Mouse (Mus musculus) cerebellum, postnatal 4 days (tissue): ENCODE measurements around the gene Ccng2.

Experiments used
- DNase-seq, 2 experiments: peaks; one replicate each; pipeline ENCODE4 v3.0.0; 2022; ENCODE audit warnings: low spot score in 2 of 2, mixed read lengths in 1 of 2

The Ccng2 gene

DNA sequence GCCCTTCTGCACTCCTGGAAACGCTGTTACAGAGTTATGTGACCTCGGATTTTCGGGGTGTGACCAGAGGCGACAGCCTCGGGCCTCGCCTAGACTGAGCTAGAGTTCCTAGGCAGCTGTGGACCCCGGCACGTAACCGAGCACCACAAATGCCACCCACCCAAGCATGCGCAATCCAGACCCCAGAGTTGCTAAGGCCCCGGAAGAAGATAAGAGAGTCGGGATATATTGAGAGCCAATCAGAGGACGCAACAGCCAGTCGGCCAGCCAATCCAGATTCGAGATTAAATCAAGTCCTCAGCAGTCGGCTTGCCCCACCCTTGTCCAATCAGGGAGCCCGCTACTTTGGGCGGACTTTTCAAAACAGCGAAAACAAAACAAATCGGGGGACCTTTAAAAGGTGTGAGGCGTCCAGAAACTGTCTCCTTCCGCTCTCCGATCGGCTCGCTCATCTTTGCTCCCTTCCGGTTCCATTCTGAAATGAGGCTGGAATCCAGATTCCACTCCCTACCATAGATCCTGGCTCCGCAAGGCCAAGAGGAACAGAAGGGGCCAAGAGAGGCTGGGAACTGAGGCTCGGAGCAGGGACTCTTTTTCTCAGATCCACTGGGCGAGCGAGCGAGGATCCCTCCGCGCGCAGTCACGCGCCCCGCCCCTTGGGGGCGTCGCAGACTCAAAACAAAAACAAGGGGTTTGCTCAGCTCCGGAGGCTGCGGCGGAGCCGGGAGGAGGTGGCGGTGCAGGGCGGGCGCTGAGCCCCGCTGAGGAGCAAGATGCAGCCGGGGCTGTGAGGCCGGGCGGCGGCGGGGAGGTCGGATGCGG lies at the start of gene Ccng2:
Ccng2 (plus strand) TSS at position 375 of the 822 bp plus-strand sequence.
- DNase-seq, result peak; percentile 84 to 93

DNA sequence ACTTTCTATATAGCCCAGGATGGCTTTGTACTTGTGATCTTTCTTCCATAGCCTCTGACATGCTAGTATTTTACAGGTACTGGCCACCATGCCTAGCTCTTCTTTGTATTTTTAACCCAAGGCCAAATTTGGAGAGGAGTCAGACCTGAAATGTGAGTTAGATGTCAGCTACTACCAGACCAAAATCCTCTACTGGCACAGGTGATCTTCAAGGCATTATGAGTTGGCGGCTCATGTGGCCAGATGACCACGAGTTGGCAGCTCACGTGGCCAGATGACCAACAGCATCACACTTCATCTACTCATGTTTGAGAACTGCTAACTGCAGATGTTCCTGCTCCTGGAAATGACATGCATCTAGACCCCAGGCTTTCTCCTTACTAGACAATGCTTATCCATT lies 48.7 kb upstream of the Ccng2 start:
- DNase-seq, result no peak

DNA sequence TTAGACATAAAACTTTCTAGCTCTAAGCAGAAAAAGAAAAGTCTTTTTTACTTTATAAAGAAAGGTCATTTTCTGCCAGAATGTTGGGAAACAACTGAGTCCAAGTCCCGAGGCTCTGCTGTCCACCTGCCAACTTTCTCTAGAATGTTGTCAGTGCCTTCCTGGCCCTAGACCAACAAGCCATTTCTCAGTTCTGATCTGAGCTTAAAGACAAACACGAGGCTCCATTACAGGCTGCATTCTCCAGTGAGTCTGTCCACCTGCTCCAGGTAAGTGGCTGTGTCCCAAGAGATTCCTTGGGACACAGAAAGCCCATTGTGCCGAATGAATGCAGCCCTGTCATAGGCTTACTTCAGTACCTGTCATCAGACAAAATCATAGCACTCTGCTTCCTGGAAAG lies 45.4 kb upstream of the Ccng2 start:
- peak in 1 of 2 experiments; percentile 21 for DNase-seq

DNA sequence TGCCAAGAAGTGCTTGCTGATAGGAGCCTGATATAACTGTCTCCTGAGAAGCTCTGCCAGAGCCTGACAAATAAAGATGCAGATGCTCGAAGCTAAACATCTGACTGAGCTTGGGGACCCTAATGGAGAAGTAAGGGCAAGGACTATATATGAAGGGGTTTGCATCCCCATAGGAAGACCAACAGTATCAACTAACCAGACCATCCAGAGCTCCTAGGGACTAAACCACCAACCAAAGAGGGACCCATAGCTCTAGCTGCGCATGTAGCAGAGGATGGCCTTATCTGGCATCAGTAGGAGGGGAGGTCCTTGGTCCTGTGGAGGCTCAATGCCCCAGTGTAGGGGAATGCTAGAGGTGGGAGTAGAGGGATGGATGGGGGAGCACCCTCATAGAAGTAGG lies 42.5 kb upstream of the Ccng2 start:
- DNase-seq, result no peak

DNA sequence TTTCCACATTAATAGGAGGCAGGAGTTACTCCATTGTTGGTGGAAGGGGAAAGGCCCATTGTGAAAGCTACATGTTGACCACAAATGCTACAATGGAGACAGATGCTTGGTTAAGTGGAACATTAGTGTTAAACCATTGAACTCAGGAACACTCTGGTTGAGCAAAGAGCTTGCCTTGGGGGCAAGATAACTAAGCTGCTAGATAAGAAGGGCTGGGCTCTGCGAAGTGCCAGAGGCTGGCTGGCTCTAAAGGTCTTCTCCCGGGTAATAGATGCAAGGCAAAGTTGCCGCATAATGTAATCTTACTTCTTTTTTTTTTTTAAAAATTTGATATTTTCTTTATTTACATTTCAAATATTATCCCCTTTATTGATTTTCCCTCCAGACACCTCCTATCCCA lies 39.9 kb upstream of the Ccng2 start:
- DNase-seq, result no peak

DNA sequence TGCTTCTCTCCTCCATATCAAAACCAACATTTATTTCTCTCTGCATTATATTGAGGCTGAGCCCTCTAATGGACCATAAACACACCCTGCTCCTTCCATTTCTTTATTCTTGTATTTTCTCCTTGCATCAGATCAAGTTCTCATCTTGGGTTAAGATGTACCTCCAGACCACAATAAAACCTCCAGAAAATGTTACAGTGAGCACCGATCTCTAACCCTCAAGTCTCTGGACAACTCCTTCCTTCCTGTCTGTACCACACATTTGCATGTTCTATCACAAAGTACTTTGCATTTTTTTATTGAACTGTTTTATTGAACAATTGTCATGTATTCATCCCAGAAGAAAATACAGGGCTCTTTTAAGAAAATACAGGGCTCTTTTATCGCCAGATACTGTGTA lies 37.5 kb upstream of the Ccng2 start:
- no peak for DNase-seq

DNA sequence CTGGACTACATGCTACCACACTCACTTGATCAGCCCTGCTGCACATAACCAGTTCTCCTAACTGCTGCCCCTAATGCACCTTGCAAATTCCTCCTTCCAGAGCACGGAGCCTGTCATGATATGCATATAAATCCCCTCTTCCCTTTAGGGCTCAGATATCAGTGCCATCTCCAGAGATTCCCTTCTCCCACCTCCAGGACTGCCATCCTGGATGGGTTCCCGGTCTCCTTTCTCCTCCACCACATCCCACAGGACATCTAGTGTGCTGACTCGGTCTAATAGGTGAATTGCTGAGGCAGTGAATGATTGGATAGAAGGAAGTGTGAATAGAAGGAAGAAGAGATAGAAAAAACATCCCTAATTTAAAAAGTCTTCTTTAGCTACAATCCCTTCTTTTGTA lies 35.3 kb upstream of the Ccng2 start:
- no peak for DNase-seq

DNA sequence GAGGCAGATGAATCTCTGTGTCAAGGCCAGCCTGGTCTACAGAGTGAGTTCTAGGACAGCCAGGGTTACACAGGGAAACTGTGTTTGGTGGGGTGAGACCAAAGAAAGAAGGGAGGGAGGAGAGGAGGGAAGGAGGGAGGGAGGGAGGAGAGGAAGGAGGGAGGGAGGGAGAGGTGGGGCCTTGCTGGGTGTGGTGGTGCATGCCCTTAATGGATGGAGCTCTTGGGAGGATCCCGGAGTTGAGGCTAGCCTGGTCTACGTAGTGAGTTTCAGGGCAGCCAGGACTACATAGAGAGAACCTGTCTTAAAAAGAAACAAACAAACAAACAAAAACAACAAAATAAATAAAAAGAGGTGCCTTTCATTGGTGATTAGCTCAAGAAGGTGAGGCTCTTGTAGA lies 34.2 kb upstream of the Ccng2 start:
- DNase-seq, result no peak

DNA sequence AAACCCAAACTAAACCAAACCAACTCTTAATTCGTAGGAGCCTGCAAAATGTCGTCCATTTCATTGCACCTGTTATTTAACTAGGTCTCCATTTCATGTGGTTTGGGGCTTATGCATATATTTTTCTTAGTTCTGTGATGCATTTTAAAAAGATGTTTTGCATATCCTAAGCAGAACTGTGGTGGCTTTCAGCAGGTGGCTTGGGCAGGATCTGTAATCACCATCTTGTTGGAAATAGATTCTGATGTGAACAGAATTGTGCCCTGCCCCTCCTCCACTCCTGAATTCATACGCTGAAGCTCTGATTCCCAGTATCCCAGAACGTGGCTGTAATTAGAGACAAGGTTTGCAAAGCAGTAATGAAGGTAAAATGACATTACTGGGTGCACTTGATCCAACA lies 32.9 kb upstream of the Ccng2 start:
- DNase-seq, result no peak

DNA sequence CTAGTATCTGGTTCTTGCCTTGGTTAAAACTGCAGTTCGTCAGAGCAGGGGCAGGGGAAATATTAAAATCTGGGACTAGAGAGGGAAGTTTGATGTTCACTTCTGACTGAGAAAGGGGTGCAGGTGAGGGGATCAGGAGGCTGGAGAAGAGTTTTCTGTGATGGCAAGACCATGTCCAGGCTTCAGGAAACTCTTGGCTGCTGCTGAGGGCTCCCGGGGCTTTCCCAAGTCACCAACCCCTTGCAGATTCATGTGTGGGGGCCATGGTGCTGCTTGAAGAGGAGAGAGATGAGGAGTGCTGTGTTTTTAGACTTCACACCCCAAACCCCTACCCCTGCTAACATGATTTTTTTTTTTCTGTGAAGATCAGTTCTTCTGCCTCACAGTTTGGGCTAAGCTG lies 32.5 kb upstream of the Ccng2 start:
- no peak for DNase-seq

DNA sequence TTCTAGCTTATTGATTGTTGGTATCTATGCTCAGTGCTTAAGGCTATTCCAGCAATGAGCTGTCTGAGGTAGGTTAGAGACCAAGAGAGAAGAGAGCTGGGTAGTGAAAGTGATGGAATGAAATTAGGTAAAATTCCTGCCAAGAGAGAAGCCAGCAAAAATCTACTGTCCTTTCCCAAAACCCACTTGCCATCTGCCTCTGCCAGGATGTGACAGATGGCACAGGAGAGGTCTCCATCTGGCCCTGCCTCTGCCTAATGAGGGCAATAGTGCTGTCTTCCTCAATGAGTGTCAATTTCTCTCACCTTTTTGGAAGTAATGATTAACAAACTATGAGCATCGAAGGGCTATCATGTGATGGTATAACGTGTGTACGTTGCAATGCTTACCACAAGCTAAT lies 31.2 kb upstream of the Ccng2 start:
- DNase-seq, result peak in 1 of 2 experiments; percentile 62

DNA sequence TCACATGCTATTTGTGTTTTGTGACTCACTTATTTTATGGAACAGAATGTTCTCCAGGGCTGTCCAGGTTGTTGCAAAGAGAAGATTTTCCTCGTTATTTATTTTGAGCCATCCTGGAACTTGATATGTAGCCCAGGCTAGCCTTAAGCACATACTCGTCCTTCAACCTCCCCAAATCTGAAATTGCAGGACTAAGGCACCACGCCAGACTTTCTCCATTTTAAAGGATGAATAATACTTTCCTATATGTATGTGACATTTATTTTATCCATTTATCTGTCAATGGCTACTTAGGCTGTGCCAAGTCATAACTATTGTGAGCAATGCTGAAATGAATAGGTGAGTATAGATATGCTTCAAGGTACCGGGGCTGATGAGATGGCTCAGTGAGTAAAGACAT lies 30.5 kb upstream of the Ccng2 start:
- DNase-seq, result no peak

DNA sequence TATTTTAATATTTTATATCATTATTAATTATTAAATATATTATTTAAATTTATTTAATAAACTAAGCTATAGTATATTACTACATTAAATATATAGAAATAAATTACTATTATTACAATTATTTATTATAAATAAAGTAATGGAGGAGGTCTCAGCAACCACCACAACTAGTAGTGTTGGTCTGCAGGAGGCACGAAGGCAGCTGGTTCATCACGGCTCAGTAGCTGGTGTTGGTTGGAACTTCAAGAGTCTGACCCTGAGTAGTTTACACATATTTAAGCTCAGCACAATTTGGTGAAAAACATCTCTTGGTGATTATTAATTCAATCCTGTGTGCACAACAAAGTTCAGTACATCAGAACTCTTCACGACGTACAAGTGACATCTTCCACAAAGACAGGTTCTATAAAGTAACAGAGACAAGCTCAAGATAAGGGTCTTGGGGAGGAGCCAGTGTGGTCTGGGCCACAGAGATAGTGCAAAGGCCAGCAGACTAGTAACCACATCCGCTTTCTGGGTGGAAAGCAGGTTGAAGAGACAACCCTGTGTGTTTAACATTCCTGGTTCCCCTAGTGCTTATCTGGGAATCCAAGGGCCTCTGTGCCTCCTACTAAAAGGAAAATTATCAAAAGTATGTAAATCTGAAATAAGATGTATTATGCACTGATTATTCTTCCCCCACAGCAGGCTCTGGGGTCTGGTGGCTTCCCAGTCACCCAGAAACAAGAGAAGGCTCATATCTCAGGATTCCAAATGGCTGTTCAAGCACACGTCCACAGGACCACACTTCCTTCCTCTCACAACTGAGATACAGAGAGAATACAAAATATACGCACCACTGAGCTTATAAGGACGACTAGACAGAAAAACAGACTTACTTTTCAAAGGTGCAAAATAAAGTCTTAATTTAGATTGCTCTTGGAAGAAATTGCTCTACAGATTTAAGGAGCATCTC lies 27.2 kb upstream of the Ccng2 start:
- DNase-seq, result no peak

DNA sequence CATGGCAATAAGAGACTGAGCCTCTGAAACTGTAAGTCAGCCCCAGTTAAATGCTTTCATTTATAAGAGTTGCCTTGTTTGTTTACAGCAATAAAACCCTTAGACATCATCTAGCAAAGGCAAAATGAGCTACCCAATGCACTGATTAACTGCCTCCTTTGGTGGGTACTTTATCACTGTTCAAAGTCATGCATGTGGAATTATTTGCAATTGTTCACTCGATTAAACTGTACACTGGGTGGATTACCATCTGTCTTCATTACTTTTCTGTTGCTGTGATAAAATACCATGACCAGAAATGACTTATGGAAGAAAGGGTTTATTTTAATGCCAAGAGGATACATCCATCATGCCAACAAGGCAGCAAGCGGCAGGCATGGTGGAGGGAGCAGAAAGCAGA lies 21.8 kb upstream of the Ccng2 start:
- no peak for DNase-seq

DNA sequence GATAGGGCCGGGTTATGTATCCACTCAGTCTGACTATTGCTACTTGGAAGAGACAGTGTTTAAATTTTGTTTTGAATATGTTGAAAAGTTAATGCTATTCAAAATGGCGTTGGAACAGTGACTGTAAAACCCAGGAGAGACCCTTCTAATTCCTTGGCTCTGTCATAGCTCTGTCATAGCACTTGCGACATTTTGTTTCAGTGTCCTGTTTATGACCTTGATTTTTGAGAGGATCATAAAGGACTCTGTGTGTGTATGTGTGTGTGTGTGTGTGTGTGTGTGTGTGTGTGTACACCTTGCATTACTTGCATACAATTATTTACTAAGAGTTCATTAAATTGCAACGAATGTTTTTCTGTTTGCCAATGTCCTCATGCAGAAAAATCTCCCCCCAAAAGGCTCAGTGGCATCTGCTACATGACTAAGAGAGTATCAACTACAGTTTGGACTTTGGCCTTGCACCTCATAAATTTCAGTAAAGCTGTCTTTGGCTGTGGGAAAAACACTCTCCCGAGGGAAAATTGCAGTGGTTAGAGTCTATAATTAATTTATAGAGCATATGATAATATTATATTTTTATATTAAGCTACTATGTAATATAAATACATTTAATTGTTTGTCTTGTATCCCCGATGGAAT lies 17.0 kb upstream of the Ccng2 start:
- DNase-seq, result no peak

DNA sequence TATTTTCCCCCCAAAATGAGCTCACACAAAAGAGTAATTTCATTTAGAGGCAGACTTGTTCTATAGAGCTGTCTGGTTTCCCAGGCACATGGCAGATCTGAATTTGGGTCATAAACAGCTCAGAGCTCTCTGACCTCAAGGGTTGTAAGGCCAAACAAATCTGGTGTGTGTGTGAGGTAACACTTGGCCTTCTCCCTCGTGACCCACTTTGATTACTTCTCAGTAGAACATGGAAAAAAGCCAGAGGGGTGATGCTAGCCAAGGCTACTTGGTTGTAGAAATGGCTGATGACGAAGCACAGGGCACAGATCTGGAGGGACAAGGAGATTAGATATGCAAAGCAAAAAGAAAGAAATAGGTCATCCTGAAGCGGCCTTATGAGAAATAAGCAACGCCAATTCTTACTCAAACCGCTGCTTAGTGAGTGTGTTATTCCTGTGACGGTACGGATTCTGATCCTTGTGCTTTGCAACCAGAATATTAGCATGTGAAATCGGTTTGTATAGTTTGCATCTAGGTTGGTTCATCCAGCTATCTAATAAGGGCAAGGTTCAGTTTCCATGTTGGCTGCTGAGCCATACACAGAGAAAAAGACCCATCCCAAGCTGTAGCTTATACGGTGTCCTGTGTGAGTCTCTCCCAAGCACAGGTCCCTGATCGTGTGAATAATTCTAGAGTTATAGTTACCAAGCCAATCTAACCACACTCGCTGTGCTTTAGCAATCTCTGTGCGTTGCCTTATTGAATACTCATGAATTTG lies 15.9 kb upstream of the Ccng2 start:
- DNase-seq, result no peak

DNA sequence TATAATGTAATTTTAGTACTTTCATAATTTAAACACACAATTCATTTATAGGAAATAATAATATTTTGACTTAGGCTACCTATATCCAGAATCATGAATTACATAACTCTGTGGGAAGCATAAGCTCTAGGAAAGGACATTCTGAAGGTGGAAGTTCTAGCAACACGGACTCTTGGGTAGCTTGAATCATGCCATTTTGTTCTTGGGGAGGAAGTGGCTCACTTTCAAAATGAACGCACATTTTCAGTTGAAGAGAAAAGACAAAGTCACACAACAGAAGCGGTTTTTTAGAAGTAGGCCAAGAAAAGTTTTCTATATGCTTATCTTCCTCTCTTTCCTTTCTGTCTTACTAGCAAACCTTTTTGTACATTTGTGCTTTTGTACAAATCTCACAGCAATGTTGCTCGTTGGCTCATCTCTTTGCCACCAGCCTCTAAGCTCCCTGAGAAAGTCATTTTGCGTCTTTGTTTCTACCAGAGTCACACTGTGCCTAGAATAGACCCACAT lies 11.2 kb upstream of the Ccng2 start:
- DNase-seq, result no peak

DNA sequence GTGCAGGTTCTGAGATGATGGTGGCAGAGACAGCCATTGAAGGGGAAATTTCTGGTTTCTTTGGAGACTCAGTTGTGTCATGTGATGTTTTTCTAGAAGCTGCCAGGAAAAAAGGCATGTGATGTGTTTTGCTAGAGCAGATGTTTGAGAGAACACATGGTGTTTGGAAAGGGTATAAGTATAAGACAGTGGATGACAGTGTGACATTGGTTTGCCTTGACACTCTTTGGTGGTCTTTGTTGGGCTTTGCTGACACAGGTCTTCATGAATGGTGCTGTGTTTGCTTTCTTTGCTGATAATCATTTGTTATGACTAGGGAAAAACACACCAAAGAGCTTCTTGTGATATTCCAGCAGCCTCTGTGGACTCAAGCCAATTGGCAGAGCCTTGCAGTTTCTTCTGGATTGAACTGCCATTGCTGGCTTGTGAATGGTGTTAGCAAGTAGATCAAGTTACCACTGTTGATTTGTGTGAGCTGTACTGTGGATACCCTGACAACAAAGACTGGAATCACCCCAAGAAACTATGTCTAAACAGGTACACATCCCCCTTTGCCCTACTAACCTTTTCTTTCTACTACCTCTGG lies 10.1 kb upstream of the Ccng2 start:
- DNase-seq, result no peak

DNA sequence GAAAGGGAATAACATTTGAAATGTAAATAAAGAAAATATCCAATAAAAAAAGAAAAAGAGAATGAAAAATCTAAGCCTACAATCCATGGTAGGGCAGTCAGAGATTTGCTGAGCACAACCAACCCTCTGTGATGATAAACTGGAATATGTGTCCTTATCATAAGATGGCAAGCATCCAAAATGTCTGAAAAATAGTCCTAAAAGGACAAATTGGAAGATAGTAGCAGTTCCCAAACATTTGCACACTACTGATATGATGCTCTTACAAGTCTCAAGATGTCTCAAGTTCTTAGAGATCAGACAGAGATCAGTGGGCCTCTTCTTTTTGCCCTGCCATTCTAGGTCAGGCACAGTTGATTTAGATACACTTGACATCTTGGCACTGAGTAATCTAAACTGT lies 7.7 kb upstream of the Ccng2 start:
- DNase-seq, result no peak

DNA sequence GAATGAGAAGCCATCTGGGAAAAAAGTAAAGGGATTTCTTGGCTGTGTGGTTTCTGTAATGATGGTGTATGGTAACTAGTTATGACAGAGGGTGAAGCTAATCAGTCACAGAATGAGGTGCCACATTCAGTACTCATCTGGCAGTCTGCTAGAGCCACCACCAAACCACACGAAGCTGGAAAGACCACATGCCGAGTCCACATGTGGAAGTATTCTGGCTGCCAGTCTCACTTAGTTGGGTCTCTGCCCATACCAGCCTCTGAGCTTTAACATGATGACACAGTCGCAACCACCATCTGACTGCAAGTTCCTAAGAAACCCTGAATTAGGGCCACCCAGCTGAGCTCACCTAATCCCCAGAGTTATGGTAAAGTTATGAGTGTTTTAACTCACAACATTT lies 6.1 kb upstream of the Ccng2 start:
- DNase-seq, result no peak

DNA sequence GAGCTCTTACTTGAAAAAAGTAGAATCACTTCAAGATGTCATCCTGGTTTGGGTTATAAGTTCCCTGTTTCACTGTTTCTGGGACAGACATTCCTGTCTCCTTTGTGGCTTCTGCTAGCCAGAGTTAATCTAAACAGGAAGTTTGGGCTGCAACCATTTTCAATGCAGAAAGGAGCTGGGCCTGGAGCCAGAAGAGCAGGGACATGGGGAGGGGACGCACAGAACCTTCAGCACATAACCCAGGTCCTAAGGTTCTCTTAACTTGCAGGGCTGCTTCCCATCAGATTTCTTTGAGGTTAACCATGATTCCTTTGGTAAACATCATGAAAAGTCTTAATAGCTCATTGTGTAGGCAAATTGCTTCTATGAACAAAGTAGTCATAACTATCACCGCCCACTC lies 4.3 kb upstream of the Ccng2 start:
- no peak for DNase-seq
